Mouse (Mus musculus) bone marrow macrophage, adult 2 months (primary cell): Measurements from ENCODE around the gene Lmnb2.

ENCODE experiments used
- CTCF ChIP-seq: IDR thresholded peaks from 2 replicates; pipeline ENCODE4 v1.5.1; 2012; ENCODE audit warnings: low read depth, mild to moderate bottlenecking, low read length, moderate library complexity
- POLR2A ChIP-seq: IDR thresholded peaks from 2 replicates; pipeline ENCODE4 v1.6.1; 2012; ENCODE audit warnings: mild to moderate bottlenecking, low read depth, low read length, borderline replicate concordance

- TF ChIP-seq CTCF (no peak), POLR2A (no peak)
These were observed 24.9 kb upstream of the Lmnb2 start for GRCm38 (mm10) chr10:80942919-80943318.
